Mouse (Mus musculus): Measurements from ENCODE around the gene Serpine2. TPM values are rescaled to one million over a fixed set of nuclear protein-coding genes. Genes with fewer than 3 reads are reported as not detected.

Serpine2 gene
- total RNA-seq, 2 experiments from 2014 or later: 186 to 189 TPM

- DNase-seq (ENCODE audit: extremely low spot score in 1 of 2, low spot score in 2 of 2): peak; percentile 37 to 64
- intact Hi-C loops (cut with DNase I): no loop called here
Observed at GRCm38 (mm10) chr1:79822806-79823525, 38.0 kb downstream of the Serpine2 start.

- intact Hi-C loops (cut with DNase I): no loop called here
- no peak for DNase-seq (ENCODE audit: extremely low spot score in 1 of 2, low spot score in 2 of 2)
Observed at GRCm38 (mm10) chr1:79819296-79819879, 41.6 kb downstream of the Serpine2 start.

- DNase-seq (ENCODE audit: extremely low spot score in 1 of 2, low spot score in 2 of 2): no peak
- intact Hi-C loops (cut with DNase I): no loop called here
Observed at GRCm38 (mm10) chr1:79815446-79815845, 45.5 kb downstream of the Serpine2 start.

GRCm38 (mm10) chr1:79809447-79809846, 51.5 kb downstream of the Serpine2 start:
- DNase-seq (ENCODE audit: extremely low spot score in 1 of 2, low spot score in 2 of 2): no peak
- intact Hi-C loops (cut with DNase I): no loop called here

GRCm38 (mm10) chr1:79806865-79807264, 54.1 kb downstream of the Serpine2 start:
- peak in 1 of 2 experiments; percentile 45 for DNase-seq (ENCODE audit: extremely low spot score in 1 of 2, low spot score in 2 of 2)

GRCm38 (mm10) chr1:79803614-79804013, 57.4 kb downstream of the Serpine2 start:
- DNase-seq (ENCODE audit: extremely low spot score in 1 of 2, low spot score in 2 of 2): no peak
- intact Hi-C loops (cut with DNase I): no loop called here

More at GRCm38 (mm10) chr1:79806865-79807264, 54.1 kb downstream of the Serpine2 start:
- intact Hi-C loops (cut with DNase I): no loop called here

GRCm38 (mm10) chr1:79802858-79803427, 58.0 kb downstream of the Serpine2 start:
- intact Hi-C loops (cut with DNase I): no loop called here
- no peak for DNase-seq (ENCODE audit: extremely low spot score in 1 of 2, low spot score in 2 of 2)

- intact Hi-C loops (cut with DNase I): no loop called here
- no peak for DNase-seq (ENCODE audit: extremely low spot score in 1 of 2, low spot score in 2 of 2)
Observed at GRCm38 (mm10) chr1:79797084-79797483, 63.9 kb downstream of the Serpine2 start.

- intact Hi-C loops (cut with DNase I): loop anchor here (1.0 to 5.0 kb wide), 3 partner anchors 321 to 726 kb away; no protein-coding TSS in a partner anchor
- peak; percentile 24 to 55 for DNase-seq (ENCODE audit: extremely low spot score in 1 of 2, low spot score in 2 of 2)
Observed at GRCm38 (mm10) chr1:79786267-79786927, 74.6 kb downstream of the Serpine2 start.

GRCm38 (mm10) chr1:79782433-79782832, 78.5 kb downstream of the Serpine2 start:
- intact Hi-C loops (cut with DNase I): no loop called here
- no peak for DNase-seq (ENCODE audit: extremely low spot score in 1 of 2, low spot score in 2 of 2)

- no peak for DNase-seq (ENCODE audit: extremely low spot score in 1 of 2, low spot score in 2 of 2)
- intact Hi-C loops (cut with DNase I): no loop called here
Observed at GRCm38 (mm10) chr1:79778011-79778410, 83.0 kb downstream of the Serpine2 start.

- DNase-seq (ENCODE audit: extremely low spot score in 1 of 2, low spot score in 2 of 2): peak; percentile 96 to 98
- intact Hi-C loops (cut with DNase I): no loop called here
Observed at GRCm38 (mm10) chr1:79775927-79776458, 85.0 kb downstream of the Serpine2 start, which contains the start of the genes Mrpl44 and Wdfy1. Gene Mrpl44, plus strand, starts transcription at chr1:79776018. Gene Wdfy1, minus strand, starts transcription at chr1:79776143.

GRCm38 (mm10) chr1:79774164-79774780, 86.7 kb downstream of the Serpine2 start:
- DNase-seq (ENCODE audit: extremely low spot score in 1 of 2, low spot score in 2 of 2): no peak
- intact Hi-C loops (cut with DNase I): no loop called here

GRCm38 (mm10) chr1:79768231-79768630, 92.7 kb downstream of the Serpine2 start:
- intact Hi-C loops (cut with DNase I): no loop called here

GRCm38 (mm10) chr1:79764483-79764882, 96.5 kb downstream of the Serpine2 start:
- intact Hi-C loops (cut with DNase I): no loop called here
- DNase-seq (ENCODE audit: extremely low spot score in 1 of 2, low spot score in 2 of 2): no peak

More at GRCm38 (mm10) chr1:79768231-79768630, 92.7 kb downstream of the Serpine2 start:
- no peak for DNase-seq (ENCODE audit: extremely low spot score in 1 of 2, low spot score in 2 of 2)

- intact Hi-C loops (cut with DNase I): no loop called here
- no peak for DNase-seq (ENCODE audit: extremely low spot score in 1 of 2, low spot score in 2 of 2)
Observed at GRCm38 (mm10) chr1:79764031-79764430, 96.9 kb downstream of the Serpine2 start.

- intact Hi-C loops (cut with DNase I): no loop called here
- DNase-seq (ENCODE audit: extremely low spot score in 1 of 2, low spot score in 2 of 2): no peak
Observed at GRCm38 (mm10) chr1:79762282-79763250, 98.4 kb downstream of the Serpine2 start.

GRCm38 (mm10) chr1:79761917-79762271, 99.1 kb downstream of the Serpine2 start:
- intact Hi-C loops (cut with DNase I): no loop called here

More at GRCm38 (mm10) chr1:79761917-79762271, 99.1 kb downstream of the Serpine2 start:
- no peak for DNase-seq (ENCODE audit: extremely low spot score in 1 of 2, low spot score in 2 of 2)
